Mouse (Mus musculus) forebrain, postnatal 0 days (tissue): ENCODE data around the gene Gab3. TPM values are rescaled to one million over a fixed set of nuclear protein-coding genes. Genes with fewer than 3 reads are reported as not detected.
"Not testable (repeated sequence)": the region's sequence is repeated elsewhere in the genome, so short reads cannot be mapped to it uniquely, and the experiment has no call there.

ENCODE experiments used
- ATAC-seq: fragments of 200-750 bp; cut with Nextera tagmentation; 2 replicates; pipeline ENCODE4 v1.8.0; 2017; ENCODE audit warnings: mild to moderate bottlenecking, moderate library complexity
- DNase-seq: peaks from one replicate; pipeline ENCODE4 v3.0.0-alpha.2; 2015
- H3K27ac ChIP-seq: fragments of 300-500 bp; sonication (generic); 2 replicates; pipeline ENCODE4 v1.5.1; 2014; ENCODE audit warnings: low read depth, mild to moderate bottlenecking, antibody characterized with exemption, low read length, moderate library complexity, mixed read lengths
- H3K27me3 ChIP-seq: fragments of 300-500 bp; sonication (generic); 2 replicates; pipeline ENCODE4 v1.6.1; 2014; ENCODE audit warnings: mild to moderate bottlenecking, low read length, mixed read lengths; ENCODE audit not compliant: insufficient read depth
- H3K36me3 ChIP-seq: fragments of 300-500 bp; sonication (generic); 2 replicates; pipeline ENCODE4 v1.6.1; 2014; ENCODE audit warnings: mild to moderate bottlenecking, moderate library complexity; ENCODE audit not compliant: insufficient read depth
- H3K4me1 ChIP-seq: fragments of 300-500 bp; sonication (generic); 2 replicates; pipeline ENCODE4 v1.6.1; 2014; ENCODE audit warnings: antibody characterized with exemption; ENCODE audit not compliant: insufficient read depth
- H3K4me2 ChIP-seq: fragments of 300-500 bp; sonication (generic); 2 replicates; pipeline ENCODE4 v1.6.1; 2014; ENCODE audit warnings: low read depth, mild to moderate bottlenecking, moderate library complexity
- H3K4me3 ChIP-seq: fragments of 300-500 bp; sonication (generic); 2 replicates; pipeline ENCODE4 v1.5.1; 2014; ENCODE audit warnings: low read depth, low read length, mixed read lengths
- H3K9ac ChIP-seq: fragments of 300-500 bp; sonication (generic); 2 replicates; pipeline ENCODE4 v1.6.1; 2014; ENCODE audit warnings: mild to moderate bottlenecking
- H3K9me3 ChIP-seq: fragments of 300-500 bp; sonication (generic); 2 replicates; pipeline ENCODE4 v1.6.1; 2016; ENCODE audit warnings: low read length
- CTCF ChIP-seq: sonication (generic); IDR thresholded peaks from 2 replicates; pipeline ENCODE4 v1.5.1; 2016; ENCODE audit warnings: antibody characterized with exemption, control low read depth, low read depth
- WGBS: fragments of 180-500 bp; shearing (Covaris S2); extraction: QIAGEN DNeasy Blood & Tissue Kit; methylation state at CpG from one replicate; pipeline ENCODE4 v1.1.7; 2014; 5-methylcytosine and 5-hydroxymethylcytosine counted together
- polyA plus RNA-seq: library from polyadenylated mRNA; unstranded; fragments of >200 nt; fragmentation: Nextera tagmentation; extraction: Ambion mirVana; gene quantifications from 2 replicates; pipeline ENCODE4 v1.2.1, GENCODE M21; 2015
- total RNA-seq: library from RNA; depleted of rRNA; stranded (reverse); fragments of >200 nt; gene quantifications from 2 replicates; pipeline ENCODE4 v1.2.3, GENCODE M21; 2014

Gene Gab3
- total and polyA plus RNA-seq, 2 experiments from 2014 or later: 2.5 to 2.8 TPM

DNA sequence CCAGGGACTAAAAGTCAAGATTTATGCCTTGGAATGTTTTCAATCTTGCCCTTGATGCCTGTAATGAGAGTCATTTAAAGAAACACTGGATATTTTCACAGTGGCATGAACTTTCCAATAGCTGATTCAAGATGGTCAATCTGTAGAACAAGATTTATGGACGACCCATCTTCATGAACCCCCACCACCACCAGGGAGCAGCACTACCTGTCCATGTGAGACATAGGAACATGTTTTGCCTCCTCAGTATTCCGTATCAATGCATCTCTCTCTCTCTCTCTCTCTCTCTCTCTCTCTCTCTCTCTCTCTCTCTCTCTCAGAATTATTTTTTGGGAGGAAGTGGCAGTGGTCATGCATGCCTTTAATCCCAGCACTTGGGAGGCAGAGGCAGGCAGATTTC lies 2.9 kb downstream of the Gab3 start:
- DNase-seq (no peak), ATAC-seq (no peak)
- TF ChIP-seq CTCF: no peak
- Histone ChIP-seq H3K9ac (no peak overlapping the region), H3K9me3 (no peaks in the 10 kb centered on the region), H3K4me2 (no peak overlapping the region), H3K36me3 (no peaks in the 10 kb centered on the region), H3K4me1 (no peaks in the 10 kb centered on the region), H3K27ac (no peak overlapping the region), H3K4me3 (no peak overlapping the region), H3K27me3 (no peaks in the 10 kb centered on the region)
- 64% methylated on average over 2 of the region's 2 CpGs for WGBS

DNA sequence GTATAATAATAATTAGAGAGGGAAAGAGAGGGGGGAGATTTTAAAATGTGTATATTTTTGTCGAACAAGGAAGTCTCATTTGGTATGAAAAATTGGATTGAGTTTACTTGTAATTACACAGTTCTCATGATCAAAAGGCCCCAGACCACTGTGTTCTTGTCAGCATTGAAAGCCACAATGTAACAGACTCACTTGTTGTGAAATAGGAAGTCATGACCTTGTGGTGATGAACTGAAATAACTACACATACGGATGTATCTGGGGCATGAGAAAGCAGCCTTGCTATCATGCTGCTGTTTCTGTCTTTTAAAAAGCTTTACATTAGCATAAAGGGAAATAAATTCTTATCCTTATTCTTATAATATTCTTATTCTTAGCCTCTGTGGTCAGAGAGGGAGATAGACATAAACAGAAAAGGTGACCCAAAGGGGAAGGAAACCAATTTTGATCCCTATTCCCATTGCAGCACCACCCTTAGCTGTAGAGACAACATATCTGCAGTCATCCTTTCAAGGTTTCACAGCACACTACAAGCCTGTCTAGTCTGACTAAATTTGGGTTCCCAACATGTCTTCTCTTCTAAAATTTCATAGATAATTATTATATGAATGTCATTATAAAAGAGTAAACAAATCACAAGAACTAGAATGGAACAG lies 29.0 kb downstream of the Gab3 start:
- Histone ChIP-seq H3K9ac (no peak overlapping the region), H3K36me3 (no peaks in the 10 kb centered on the region), H3K4me2 (no peak overlapping the region), H3K9me3 (no peaks in the 10 kb centered on the region), H3K4me1 (no peaks in the 10 kb centered on the region), H3K4me3 (no peak overlapping the region), H3K27me3 (no peaks in the 10 kb centered on the region), H3K27ac (no peak overlapping the region)
- DNase-seq: no peak
- no peak for TF ChIP-seq CTCF
- no peak for ATAC-seq
- 86% methylated on average over 2 of the region's 2 CpGs for WGBS

DNA sequence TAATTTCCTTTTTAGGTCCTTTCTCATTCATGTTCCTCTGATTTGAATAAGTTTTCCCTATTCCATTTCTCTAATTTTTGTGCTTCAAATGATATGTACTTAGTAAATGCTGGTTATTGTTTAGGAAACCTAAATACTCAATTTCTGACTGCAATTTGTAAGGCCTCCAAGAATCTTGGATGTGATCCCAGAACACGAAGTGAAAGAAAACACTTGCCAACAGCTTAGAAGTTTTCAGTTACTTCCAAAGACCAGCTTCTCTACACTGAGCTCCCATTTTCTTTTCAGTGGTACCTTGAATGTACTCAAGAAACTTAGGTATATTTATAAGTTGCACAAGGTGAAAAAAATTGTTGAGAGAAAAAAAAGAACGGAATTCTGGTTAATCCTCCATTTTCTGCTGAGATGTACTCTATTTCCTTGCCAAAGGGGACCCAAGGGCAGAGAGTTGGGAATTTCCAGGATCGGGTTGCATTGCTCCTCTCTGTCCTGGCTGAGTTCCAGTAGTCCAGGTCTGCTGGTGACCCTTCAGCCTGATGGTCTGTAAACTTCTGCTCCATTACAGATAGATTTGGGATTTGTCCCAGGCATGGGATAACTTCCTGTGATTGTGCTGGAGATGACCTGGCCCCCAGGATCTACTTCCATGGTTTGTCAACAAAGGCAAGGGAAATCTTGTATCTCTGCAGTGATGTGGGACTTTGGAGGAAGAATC lies 38.2 kb downstream of the Gab3 start:
- Histone ChIP-seq H3K4me2 (no peak overlapping the region), H3K4me3 (no peak overlapping the region), H3K9me3 (no peaks in the 10 kb centered on the region), H3K9ac (no peak overlapping the region), H3K27ac (no peak overlapping the region), H3K36me3 (no peaks in the 10 kb centered on the region), H3K27me3 (no peaks in the 10 kb centered on the region), H3K4me1 (no peaks in the 10 kb centered on the region)
- no peak for ATAC-seq
- no peak for TF ChIP-seq CTCF
- peak; percentile 7 for DNase-seq
- 42% methylated on average over 3 of the region's 3 CpGs for WGBS

DNA sequence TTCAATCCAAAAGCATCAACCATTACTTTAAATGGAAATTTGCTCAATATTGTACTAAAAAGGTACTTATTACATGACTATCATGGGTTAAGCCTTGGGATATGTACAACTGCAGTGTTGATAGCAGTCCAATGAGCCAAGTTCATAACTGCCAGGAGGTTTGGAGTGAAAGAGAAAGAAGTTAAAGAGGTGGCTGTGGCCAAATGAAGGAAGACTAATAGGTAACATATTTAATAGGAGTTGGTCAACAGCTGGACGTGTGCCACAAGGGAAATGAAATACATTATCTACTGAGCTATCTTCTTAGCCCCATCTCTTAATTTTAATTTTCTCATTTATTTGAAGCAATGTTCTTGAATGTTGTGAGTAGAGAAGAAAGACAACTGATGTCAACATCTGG lies 39.3 kb downstream of the Gab3 start:
- H3K27me3 ChIP-seq: no peaks in the 10 kb centered on the region
- H3K36me3 ChIP-seq: no peaks in the 10 kb centered on the region
- H3K27ac ChIP-seq: no peak overlapping the region
- DNase-seq: no peak
- H3K9me3 ChIP-seq: no peaks in the 10 kb centered on the region
- H3K4me2 ChIP-seq: no peak overlapping the region
- H3K4me3 ChIP-seq: no peak overlapping the region
- 86% methylated on average over 1 of the region's 1 CpGs for WGBS
- no peak overlapping the region for H3K9ac ChIP-seq
- H3K4me1 ChIP-seq: no peaks in the 10 kb centered on the region
- no peak for TF ChIP-seq CTCF
- ATAC-seq: no peak

DNA sequence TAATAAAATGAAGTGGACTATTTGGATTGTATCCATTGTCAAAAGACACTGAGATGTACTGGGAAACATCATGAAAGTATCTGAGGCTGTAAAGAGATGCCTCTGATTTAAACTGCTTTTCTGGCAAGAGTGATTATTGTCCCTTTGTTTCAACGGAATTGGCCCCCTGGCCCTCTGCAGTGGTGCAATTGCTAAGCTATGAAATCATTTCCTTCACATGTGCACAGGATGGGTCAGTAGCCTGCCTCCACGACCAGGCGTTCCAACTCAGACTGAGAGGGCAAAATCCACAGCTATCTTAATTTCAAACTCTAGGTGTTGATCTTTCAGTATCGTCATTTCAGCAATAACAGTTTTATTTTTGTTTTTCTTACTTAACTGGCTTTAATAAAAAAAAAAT lies 40.7 kb downstream of the Gab3 start:
- H3K36me3 ChIP-seq: no peaks in the 10 kb centered on the region
- no peaks in the 10 kb centered on the region for H3K27me3 ChIP-seq
- no peak overlapping the region for H3K4me3 ChIP-seq
- H3K27ac ChIP-seq: no peak overlapping the region
- TF ChIP-seq CTCF: no peak
- no peak for DNase-seq
- 68% methylated on average over 4 of the region's 4 CpGs for whole genome bisulfite sequencing
- no peak for ATAC-seq
- no peak overlapping the region for H3K4me2 ChIP-seq
- H3K9me3 ChIP-seq: no peaks in the 10 kb centered on the region
- H3K4me1 ChIP-seq: no peaks in the 10 kb centered on the region
- H3K9ac ChIP-seq: no peak overlapping the region

DNA sequence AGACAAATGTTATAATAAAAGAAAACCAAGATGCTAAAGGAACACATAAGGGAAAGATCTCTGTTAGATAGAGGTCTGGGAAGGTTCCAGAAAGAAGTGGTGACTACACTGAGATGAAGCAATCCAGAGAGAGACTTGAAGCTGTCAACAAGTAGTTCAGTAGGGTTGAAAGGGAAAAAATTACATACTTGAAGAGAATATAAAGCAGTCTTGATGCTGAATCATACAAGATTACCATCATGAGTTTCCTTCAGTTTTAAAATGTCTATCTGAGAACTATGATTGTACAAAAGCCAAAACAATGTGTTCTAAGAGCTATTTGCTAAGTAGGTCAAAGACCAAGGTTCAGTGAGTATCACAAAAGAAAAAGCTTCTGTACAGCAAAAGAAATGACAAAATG lies 48.6 kb downstream of the Gab3 start:
- no peak for DNase-seq
- Histone ChIP-seq H3K27ac (no peak overlapping the region), H3K27me3 (no peaks in the 10 kb centered on the region), H3K9me3 (no peaks in the 10 kb centered on the region), H3K4me1 (no peaks in the 10 kb centered on the region), H3K36me3 (no peaks in the 10 kb centered on the region), H3K4me3 (no peak overlapping the region), H3K9ac (no peak overlapping the region), H3K4me2 (no peak overlapping the region)
- TF ChIP-seq CTCF: no peak
- ATAC-seq: no peak

DNA sequence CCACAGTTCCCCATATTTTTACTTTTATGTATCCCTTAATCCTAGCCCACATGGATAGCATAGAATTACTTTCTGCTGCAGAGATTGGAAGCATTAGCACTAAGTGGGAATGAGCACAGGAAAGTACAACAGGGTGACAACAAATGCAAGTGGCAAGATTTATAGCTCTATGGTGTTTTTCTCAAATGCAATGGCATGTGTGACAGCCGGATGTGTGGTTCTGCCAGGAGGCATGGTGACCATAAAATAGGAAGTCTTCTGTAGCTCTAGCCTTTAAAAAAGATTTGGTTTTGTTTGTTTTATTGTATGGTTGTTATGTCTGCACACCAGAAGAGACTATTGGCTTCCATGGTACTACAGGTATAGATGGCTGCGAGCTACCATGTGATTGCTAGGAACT lies 50.1 kb downstream of the Gab3 start:
- Histone ChIP-seq H3K4me2 (no peak overlapping the region), H3K9ac (no peak overlapping the region), H3K4me1 (no peaks in the 10 kb centered on the region), H3K36me3 (no peaks in the 10 kb centered on the region), H3K4me3 (no peak overlapping the region), H3K27ac (no peak overlapping the region), H3K9me3 (no peaks in the 10 kb centered on the region), H3K27me3 (no peaks in the 10 kb centered on the region)
- 98% methylated on average over 2 of the region's 2 CpGs for WGBS
- ATAC-seq (no peak), DNase-seq (no peak)
- TF ChIP-seq CTCF: no peak

DNA sequence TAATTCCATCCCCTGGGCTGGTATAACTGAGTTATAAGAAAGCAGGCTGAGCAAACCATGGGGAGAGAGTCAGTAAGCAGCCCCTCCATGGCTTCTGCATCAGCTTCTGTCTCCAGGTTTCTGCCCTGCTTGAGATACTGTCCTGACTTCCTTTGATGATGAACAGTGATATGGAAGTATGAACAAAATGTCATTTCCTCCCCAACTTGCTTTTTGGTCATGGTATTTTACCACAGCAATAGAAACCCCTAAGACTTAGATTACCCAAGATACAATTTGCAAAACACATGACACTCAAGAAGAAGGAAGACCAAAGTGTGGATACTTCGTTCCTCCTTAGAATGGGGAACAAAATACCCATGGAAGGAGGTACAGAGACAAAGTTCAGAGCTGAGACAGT lies 51.2 kb downstream of the Gab3 start:
- not testable (repeated sequence) for ATAC-seq, H3K9ac ChIP-seq, H3K27me3 ChIP-seq, H3K36me3 ChIP-seq, H3K9me3 ChIP-seq, H3K27ac ChIP-seq, H3K4me2 ChIP-seq, DNase-seq, H3K4me3 ChIP-seq, H3K4me1 ChIP-seq
- 42% methylated on average over 1 of the region's 1 CpGs for WGBS
